Mouse (Mus musculus) cerebellum, adult 9-11 months (tissue): ENCODE data around the gene Zfp991.
"Not testable (repeated sequence)": the region's sequence is repeated elsewhere in the genome, so short reads cannot be mapped to it uniquely, and the experiment has no call there.

Experiments
- DNase-seq: peaks from one replicate; pipeline ENCODE4 v3.0.0; 2022

Zfp991 gene

DNA sequence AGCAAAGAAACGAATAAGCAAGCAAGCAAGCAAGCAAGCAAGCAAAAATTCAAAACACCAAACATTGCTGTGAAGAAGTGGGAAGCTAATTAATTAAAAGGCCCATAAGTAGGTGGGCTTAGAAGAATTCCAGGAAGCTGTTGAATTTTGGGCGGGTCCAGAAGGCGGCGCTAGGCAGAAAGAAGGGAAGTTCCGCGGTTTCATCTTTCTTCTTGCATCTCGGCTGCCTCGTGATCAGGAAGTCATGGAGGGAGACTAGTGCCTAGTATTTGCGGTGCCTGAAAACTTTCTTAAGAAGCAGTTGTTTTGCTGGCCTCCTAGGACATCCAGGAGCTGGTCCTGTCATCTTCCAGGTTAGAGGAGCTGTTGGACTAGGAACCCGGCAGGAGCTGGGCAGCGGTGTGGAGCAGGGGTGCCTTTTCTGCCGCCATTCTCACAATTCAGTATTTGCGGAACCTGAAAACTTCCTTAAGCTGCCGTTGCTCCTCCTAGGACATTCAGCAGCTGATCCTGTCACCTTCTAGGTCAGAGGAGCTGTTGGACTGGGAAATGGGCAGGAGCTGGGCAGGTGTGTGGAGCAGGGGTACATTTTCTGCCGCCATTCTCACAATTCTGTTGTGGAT, at the start of gene Zfp991:
TSS of gene Zfp991 (plus strand) at position 202 of the 623 bp plus-strand sequence.
- not testable (repeated sequence) for DNase-seq

GRCm38 (mm10) chr4:147095641-147096040, 36.2 kb upstream of the Zfp991 start:
- DNase-seq: not testable (repeated sequence)

GRCm38 (mm10) chr4:147101666-147102626, 29.9 kb upstream of the Zfp991 start:
- not testable (repeated sequence) for DNase-seq

- DNase-seq: not testable (repeated sequence)
These were observed 28.0 kb upstream of the Zfp991 start for GRCm38 (mm10) chr4:147103814-147104213.

DNA sequence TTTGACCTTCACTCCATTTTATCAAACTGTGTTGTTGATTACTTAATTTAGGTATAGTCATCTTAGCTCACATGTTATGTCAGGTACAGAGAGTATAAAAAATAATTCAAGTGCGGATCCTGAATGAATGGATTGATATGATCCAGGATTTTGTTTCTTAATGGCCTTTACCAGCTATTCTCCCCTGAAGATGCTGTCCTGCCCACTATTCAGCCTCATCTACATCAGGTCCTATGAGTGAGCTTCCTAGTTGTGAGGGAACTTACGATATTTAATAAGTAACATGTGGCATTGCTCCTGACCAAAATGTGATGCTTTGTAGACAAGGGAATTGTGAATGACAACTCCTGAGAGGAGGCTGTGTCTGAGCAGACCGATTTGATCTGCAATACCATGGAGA, 14.0 kb upstream of the Zfp991 start:
- not testable (repeated sequence) for DNase-seq

- not testable (repeated sequence) for DNase-seq
These were observed 9.6 kb upstream of the Zfp991 start for GRCm38 (mm10) chr4:147122286-147122685.

GRCm38 (mm10) chr4:147123797-147124196, 8.0 kb upstream of the Zfp991 start:
- not testable (repeated sequence) for DNase-seq

DNA sequence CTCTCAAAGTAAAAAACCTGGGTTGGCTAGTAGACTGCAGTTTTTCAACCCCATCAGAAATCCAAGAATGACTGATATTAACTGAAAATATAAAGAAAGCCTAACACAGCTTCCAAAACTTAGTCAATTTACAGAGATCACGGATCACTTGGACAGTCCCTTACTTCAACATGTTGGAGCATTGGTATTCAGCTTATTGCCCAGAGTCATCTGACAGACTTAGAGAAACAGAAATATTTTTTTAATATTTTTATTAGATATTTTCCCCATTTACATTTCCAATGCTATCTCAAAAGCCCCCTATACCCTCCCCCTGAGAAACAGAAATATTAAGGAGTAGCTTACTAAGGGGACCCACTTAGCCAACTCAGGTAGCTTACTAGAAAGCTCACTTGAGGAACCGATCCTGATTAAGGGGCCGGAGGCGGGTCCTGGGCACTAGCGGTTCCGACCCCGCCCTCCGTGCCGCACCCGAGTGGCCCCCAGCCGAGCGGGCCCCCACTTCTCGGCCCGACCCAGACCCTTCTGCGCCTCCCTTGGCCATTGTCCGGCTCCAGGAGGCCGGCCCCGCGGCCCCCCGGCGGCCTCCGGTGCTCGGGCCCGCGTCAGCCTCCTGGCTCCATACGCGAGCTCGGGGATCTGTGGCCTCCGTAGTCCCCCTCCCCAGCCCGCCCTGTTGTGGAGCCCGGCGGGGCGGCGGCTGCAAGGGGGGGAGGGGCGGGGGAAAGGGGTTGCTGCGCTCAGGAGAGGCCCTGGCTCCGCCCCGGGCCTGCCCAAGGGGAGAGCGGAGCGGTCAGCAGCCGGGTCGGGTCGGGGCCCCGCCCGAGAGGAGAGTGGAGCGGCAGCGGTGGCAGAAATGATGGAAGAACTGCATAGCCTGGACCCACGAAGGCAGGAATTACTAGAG, 7.2 kb upstream of the Zfp991 start:
- not testable (repeated sequence) for DNase-seq

DNA sequence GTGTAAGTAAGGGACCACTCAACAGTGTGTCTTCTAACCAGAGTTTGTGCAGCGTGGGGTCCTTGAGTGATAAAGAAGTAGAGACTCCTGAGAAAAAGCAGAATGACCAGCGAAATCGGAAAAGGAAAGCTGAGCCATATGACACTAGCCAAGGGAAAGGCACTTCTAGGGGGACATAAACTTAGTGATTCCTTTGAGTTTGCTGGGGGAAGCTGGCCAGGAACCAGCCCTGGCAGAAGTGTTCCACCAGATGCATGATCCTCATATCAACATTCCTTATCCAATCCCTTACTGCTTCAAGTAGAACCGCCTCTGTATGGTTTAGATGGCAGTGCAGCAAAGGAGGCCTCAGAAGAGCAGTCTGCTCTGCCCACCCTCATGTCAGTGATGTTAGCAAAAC, 6.5 kb upstream of the Zfp991 start:
- DNase-seq: not testable (repeated sequence)

DNA sequence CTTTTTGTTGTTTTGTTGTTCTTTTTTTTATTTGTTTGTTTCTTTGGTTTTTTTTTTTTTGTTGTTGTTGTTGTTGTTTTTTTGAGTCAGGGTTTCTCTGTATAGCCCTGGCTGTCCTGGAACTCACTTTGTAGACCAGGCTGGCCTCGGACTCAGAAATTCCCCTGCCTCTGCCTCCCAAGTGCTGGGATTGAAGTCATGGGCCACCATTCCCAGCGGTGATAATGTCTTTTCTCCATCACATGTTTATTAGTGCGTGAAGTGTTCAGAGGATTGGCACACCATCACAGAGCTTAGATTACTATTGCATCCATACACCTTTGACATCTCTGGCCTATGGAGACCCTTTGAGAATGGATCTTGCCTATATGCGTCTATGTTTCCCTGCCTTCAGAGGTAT, 6.0 kb upstream of the Zfp991 start:
- not testable (repeated sequence) for DNase-seq

DNA sequence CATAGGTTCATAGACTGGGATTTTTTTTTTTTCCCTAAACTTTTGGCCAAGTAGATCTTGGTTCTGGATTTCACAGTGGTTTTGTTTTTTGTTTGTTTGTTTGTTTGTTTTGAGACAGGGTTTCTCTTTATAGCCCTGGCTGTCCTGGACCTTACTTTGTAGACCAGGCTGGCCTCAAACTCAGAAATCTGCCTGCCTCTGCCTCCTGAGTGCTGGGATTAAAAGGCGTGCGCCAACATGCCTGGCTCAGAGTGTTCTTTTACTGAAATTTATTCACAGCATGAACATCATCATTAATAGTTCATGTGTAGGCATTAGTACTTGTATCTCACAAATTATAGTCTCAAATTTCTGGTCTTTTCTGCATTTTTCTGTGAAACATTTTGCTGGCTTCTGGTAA, 5.4 kb upstream of the Zfp991 start:
- not testable (repeated sequence) for DNase-seq

DNA sequence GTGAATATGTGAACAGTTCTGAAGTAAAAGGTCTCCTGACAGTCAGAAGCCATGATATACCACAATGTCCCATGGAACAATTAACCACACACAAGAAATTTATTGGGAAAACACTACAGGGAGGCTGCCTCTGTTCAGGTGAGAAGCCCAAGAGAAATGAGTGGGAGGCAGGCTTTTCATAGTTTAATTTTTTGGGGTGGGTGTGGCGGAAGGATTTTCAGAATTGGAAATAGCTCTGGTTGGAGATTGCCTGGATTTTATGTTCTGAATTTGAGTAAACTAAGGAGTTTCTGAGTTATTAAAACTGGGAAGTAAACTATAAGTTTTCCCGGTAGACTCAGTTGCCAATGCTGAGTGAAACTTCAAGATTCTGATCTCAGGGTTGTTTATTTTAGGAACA, 4.7 kb upstream of the Zfp991 start:
- DNase-seq: not testable (repeated sequence)

DNA sequence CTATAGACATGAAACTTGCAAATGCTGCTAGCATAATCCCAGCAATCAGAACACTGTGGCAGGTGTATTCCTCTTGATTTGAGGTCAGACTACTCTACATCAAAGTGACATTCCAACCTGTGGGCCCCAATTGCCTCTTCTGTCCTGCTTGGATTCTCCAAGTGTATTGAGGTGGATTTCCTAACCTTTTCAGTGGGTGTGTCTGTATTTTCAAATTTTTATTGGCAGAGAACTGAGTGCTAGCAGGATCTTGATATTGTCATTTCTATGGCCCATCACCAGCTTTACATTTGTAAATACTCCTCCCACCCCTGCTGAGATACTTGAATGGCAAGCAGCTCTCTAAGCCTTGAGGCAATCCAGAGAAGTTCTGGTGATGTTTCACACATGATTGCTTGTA, 3.7 kb upstream of the Zfp991 start:
- not testable (repeated sequence) for DNase-seq

DNA sequence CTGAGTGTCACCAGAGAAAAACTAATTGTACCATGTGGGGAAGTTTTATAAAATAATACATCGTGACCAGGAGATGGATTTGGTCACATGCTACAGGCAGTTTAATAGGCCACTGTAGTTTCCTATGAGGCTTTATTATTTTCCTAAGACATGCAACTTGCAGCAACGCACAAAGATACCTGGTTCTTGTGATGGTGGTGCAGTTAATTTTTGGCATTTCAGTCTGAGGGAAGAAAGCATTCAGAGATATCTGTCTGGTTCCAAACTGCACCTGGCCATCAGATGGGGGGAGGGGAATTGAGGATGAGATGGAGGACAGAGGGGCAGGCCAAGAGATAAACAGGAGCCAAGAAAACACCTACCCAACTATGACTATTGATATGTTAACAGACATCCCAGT, 1.8 kb downstream of the Zfp991 start:
- DNase-seq: not testable (repeated sequence)

GRCm38 (mm10) chr4:147141757-147142156, 9.9 kb downstream of the Zfp991 start:
- not testable (repeated sequence) for DNase-seq

DNA sequence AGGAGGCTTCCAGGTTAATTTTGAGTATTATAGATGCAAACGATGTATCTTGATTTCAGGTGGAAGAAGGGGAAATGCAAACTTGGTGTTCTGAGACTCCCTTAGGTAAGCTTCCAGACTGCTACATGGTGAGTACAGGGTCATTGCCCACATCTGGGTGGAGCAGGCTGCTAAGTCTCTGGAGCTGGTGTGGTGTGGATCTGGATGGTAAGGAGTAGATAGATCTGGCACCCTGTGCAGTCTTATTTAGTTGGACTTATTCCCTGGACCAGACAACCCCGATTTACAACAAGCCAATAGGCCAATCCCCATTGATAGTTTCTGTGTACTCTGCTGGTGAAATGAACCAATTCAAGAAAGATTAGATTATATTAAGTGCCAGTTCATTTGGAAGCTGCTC, 33.4 kb downstream of the Zfp991 start:
- not testable (repeated sequence) for DNase-seq

DNA sequence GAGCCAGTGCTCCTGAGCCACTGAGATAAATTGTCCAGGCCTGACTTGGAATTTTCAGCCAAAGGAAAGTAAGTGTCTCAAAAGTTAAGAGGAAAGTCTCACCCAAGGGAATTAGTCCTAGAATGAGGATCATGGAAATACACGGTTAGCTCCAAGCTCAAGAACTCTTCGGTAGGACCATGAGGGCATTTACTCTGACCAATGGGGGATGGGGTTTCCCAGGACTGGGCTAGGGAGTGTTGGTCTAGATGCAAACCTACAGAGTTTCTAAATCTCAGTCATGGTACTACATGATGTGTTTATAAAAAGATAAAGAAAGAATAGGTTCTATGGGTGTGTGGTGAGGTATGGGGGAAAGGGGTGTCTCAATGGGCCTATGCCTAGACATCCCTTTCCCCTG, 38.7 kb downstream of the Zfp991 start:
- not testable (repeated sequence) for DNase-seq

DNA sequence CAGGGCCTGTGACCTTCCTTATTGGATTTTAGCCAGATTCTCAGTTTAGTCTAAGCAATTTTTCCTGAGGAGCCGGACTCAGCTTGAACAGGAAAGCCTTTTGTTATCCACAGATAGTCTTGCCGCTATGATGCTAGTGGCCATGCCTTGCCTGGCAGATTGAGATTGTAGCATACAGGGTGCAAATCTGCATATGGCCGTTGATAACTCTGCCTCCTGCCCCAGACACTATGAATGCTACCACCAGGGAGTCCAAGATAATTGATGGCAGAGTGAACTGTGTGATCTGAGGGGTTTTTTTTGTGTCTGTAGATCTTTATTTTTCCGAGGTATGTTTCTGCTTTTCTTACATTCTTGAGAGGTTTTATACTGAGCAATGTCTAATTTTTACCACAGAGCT, 39.7 kb downstream of the Zfp991 start:
- not testable (repeated sequence) for DNase-seq

GRCm38 (mm10) chr4:147176279-147176880, 44.5 kb downstream of the Zfp991 start:
- DNase-seq: not testable (repeated sequence)

DNA sequence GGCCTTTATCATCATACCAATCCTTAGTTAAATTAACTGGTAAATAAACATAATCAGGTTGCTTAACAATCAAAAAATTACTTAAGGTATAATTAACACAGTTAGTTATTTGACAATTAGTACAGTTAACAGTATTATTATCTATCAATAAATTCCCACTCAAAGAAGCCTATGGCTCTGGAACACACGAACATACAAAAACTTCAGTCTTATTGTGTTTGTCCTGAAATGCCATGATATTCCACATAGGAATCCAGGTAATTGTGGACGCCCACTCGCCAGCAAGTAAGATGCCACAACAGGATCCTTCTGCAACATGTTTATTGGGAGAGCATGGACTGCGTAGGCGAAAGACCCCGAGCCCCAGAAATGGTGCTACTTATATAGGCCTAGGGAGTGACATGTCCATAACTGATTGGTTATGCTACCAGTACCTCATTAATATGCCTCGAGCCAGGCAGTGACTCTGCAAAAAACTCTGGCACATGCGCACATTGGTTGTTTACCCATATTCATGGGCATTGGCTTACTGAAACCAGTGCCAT, 49.4 kb downstream of the Zfp991 start:
- DNase-seq: not testable (repeated sequence)

- not testable (repeated sequence) for DNase-seq
These were observed 50.3 kb downstream of the Zfp991 start for GRCm38 (mm10) chr4:147181969-147182705.
